Mouse (Mus musculus) erythroblast, embryonic 14.5 days (primary cell): Measurements from ENCODE around the gene Ackr4. TPM values are rescaled to one million over a fixed set of nuclear protein-coding genes. Genes with fewer than 3 reads are reported as not detected.

Experiments
- H3K27me3 ChIP-seq: 2 replicates; pipeline ENCODE4 v1.6.1; 2012; ENCODE audit warnings: inconsistent platforms; ENCODE audit not compliant: control insufficient read depth
- H3K36me3 ChIP-seq: 2 replicates; pipeline ENCODE4 v1.6.1; 2012; ENCODE audit warnings: mild to moderate bottlenecking, inconsistent platforms; ENCODE audit not compliant: control insufficient read depth
- H3K4me1 ChIP-seq: 2 replicates; pipeline ENCODE4 v1.6.1; 2012; ENCODE audit warnings: inconsistent platforms; ENCODE audit not compliant: control insufficient read depth
- H3K4me3 ChIP-seq: replicated peaks from 2 replicates; pipeline ENCODE3; 2012; ENCODE audit warnings: moderate library complexity, mild to moderate bottlenecking, inconsistent platforms
- H3K9me3 ChIP-seq: 2 replicates; pipeline ENCODE4 v1.6.1; 2012; ENCODE audit warnings: low read length, inconsistent platforms, mixed read lengths; ENCODE audit not compliant: control insufficient read depth
- GATA1 ChIP-seq: IDR thresholded peaks from 2 replicates; pipeline ENCODE4 v1.6.1; 2012; ENCODE audit warnings: low read length, inconsistent platforms, mixed read lengths
- TAL1 ChIP-seq: IDR thresholded peaks from 3 replicates; pipeline ENCODE4 v1.6.1; 2012; ENCODE audit warnings: low read length, inconsistent platforms, mixed read lengths
- polyA plus RNA-seq: library from polyadenylated mRNA; stranded (reverse); fragments of >175 nt; gene quantifications from 2 replicates; pipeline ENCODE4 v1.2.3, GENCODE M21; 2012

Ackr4 gene
- polyA plus RNA-seq = not detected in 2 replicates

- TF ChIP-seq GATA1 = no peak
- no peak for TF ChIP-seq TAL1
Observed at GRCm38 (mm10) chr9:104126833-104127232, at the start of gene Ackr4. TSS of gene Ackr4 (minus strand) at chr9:104126933.

GRCm38 (mm10) chr9:104172342-104172741 is 45.6 kb upstream of the Ackr4 start:
- H3K9me3 ChIP-seq = no peaks in the 10 kb centered on the region
- no peak for TF ChIP-seq TAL1
- no peak for TF ChIP-seq GATA1
- H3K36me3 ChIP-seq = peaks cover 63% of the 10 kb centered on the region
- H3K4me3 ChIP-seq = no peak overlapping the region
- H3K4me1 ChIP-seq = no peaks in the 10 kb centered on the region
- H3K27me3 ChIP-seq = no peaks in the 10 kb centered on the region

More at GRCm38 (mm10) chr9:104126833-104127232, at the start of gene Ackr4:
- peaks cover 8% of the 10 kb centered on the region; the same call in 1 of the 2 replicates for H3K36me3 ChIP-seq
- H3K4me1 ChIP-seq = no peaks in the 10 kb centered on the region
- no peaks in the 10 kb centered on the region for H3K27me3 ChIP-seq
- H3K4me3 ChIP-seq = no peak within 1 kb of the TSS
- no peaks in the 10 kb centered on the region for H3K9me3 ChIP-seq

GRCm38 (mm10) chr9:104171651-104172050 is 44.9 kb upstream of the Ackr4 start:
- H3K36me3 ChIP-seq = peaks cover 64% of the 10 kb centered on the region
- H3K9me3 ChIP-seq = no peaks in the 10 kb centered on the region
- H3K4me1 ChIP-seq = no peaks in the 10 kb centered on the region
- TF ChIP-seq GATA1 = no peak
- TF ChIP-seq TAL1 = no peak
- H3K27me3 ChIP-seq = no peaks in the 10 kb centered on the region
- no peak overlapping the region for H3K4me3 ChIP-seq

- Histone ChIP-seq H3K4me1 (no peaks in the 10 kb centered on the region), H3K36me3 (peaks cover 61% of the 10 kb centered on the region), H3K27me3 (no peaks in the 10 kb centered on the region), H3K9me3 (no peaks in the 10 kb centered on the region), H3K4me3 (no peak overlapping the region)
- no peak for TF ChIP-seq TAL1
- TF ChIP-seq GATA1 = no peak
Observed at GRCm38 (mm10) chr9:104169986-104170385, 43.3 kb upstream of the Ackr4 start.

- TF ChIP-seq GATA1 (no peak), TAL1 (no peak)
- H3K27me3 ChIP-seq = no peaks in the 10 kb centered on the region
- H3K36me3 ChIP-seq = peaks cover 71% of the 10 kb centered on the region
- H3K9me3 ChIP-seq = no peaks in the 10 kb centered on the region
- H3K4me1 ChIP-seq = no peaks in the 10 kb centered on the region
- H3K4me3 ChIP-seq = no peak overlapping the region
Observed at GRCm38 (mm10) chr9:104165926-104166325, 39.2 kb upstream of the Ackr4 start.

- H3K27me3 ChIP-seq = no peaks in the 10 kb centered on the region
- H3K4me1 ChIP-seq = no peaks in the 10 kb centered on the region
- no peak overlapping the region for H3K4me3 ChIP-seq
- peaks cover 73% of the 10 kb centered on the region for H3K36me3 ChIP-seq
- H3K9me3 ChIP-seq = no peaks in the 10 kb centered on the region
- no peak for TF ChIP-seq GATA1
- TF ChIP-seq TAL1 = no peak
Observed at GRCm38 (mm10) chr9:104164194-104164593, 37.5 kb upstream of the Ackr4 start.

- Histone ChIP-seq H3K9me3 (no peaks in the 10 kb centered on the region), H3K27me3 (no peaks in the 10 kb centered on the region), H3K4me1 (no peaks in the 10 kb centered on the region), H3K36me3 (peaks cover 73% of the 10 kb centered on the region), H3K4me3 (no peak overlapping the region)
- no peak for TF ChIP-seq GATA1
- no peak for TF ChIP-seq TAL1
Observed at GRCm38 (mm10) chr9:104161117-104161516, 34.4 kb upstream of the Ackr4 start.

GRCm38 (mm10) chr9:104157291-104157690 is 30.6 kb upstream of the Ackr4 start:
- Histone ChIP-seq H3K4me3 (no peak overlapping the region), H3K9me3 (no peaks in the 10 kb centered on the region), H3K27me3 (no peaks in the 10 kb centered on the region), H3K36me3 (peaks cover 72% of the 10 kb centered on the region), H3K4me1 (no peaks in the 10 kb centered on the region)
- TF ChIP-seq GATA1 = no peak
- TF ChIP-seq TAL1 = no peak

- H3K27me3 ChIP-seq = no peaks in the 10 kb centered on the region
- no peak for TF ChIP-seq TAL1
- no peak for TF ChIP-seq GATA1
- H3K4me1 ChIP-seq = no peaks in the 10 kb centered on the region
- no peaks in the 10 kb centered on the region for H3K9me3 ChIP-seq
- peaks cover 70% of the 10 kb centered on the region for H3K36me3 ChIP-seq
- H3K4me3 ChIP-seq = no peak overlapping the region
Observed at GRCm38 (mm10) chr9:104156506-104156905, 29.8 kb upstream of the Ackr4 start.

- Histone ChIP-seq H3K4me1 (no peaks in the 10 kb centered on the region), H3K36me3 (peaks cover 67% of the 10 kb centered on the region), H3K4me3 (no peak overlapping the region), H3K27me3 (no peaks in the 10 kb centered on the region), H3K9me3 (no peaks in the 10 kb centered on the region)
- TF ChIP-seq TAL1 (no peak), GATA1 (no peak)
Observed at GRCm38 (mm10) chr9:104155100-104155715, 28.5 kb upstream of the Ackr4 start.
